Mouse (Mus musculus) bone marrow macrophage, adult 2 months (primary cell): Measurements from ENCODE around the gene Anp32a.

ENCODE experiments used
- CTCF ChIP-seq: IDR thresholded peaks from 2 replicates; pipeline ENCODE4 v1.5.1; 2012; ENCODE audit warnings: low read depth, mild to moderate bottlenecking, low read length, moderate library complexity
- POLR2A ChIP-seq: IDR thresholded peaks from 2 replicates; pipeline ENCODE4 v1.6.1; 2012; ENCODE audit warnings: mild to moderate bottlenecking, low read depth, low read length, borderline replicate concordance

DNA sequence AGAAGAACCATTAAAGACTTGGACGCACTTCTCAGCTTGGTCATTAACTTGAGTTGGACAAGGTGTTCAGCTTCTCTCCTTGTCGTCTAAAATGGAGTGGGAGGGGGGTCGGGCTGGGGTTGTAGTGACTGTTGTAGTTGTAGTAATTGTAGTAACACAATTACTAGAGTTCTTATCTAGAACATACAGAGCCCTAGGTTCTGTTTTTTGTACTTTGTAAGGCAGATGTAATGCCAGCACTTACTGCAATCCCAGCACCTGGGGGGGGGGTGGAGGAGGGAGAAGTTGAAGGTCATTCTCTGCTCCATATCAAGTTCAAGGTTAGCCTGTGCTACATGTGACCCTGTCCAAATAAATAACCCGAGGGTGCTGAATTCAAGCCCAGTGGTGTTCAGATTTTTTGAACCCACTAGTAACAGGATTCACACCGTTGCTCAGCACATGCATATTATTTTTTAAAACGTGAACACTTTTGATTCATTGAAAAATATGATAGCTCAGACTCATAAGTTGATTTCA lies 7.4 kb downstream of the Anp32a start:
- TF ChIP-seq CTCF: no peak
- TF ChIP-seq POLR2A: no peak
